Mouse (Mus musculus) heart, postnatal 36 days (tissue): ENCODE results near the gene Tmem169. TPM values are rescaled to one million over a fixed set of nuclear protein-coding genes. Genes with fewer than 3 reads are reported as not detected.

Source experiments
- DNase-seq, 2 experiments: peaks; one replicate each; pipeline ENCODE4 v3.0.0; 2021 to 2022
- intact Hi-C: fragments of 180-260 bp; cut with DNase I; formaldehyde crosslinking; loops from one replicate; pipeline ENCODE4 v1.15.1; 2025
- total RNA-seq, 2 experiments: library from RNA; stranded (reverse); gene quantifications; 2 replicates each; pipeline ENCODE4 v1.2.3; 2021

Tmem169 gene
- total RNA-seq, 2 experiments from 2014 or later: not detected

- DNase-seq: no peak
- intact Hi-C loops: no loop called here
These were observed 31.3 kb downstream of the Tmem169 start for GRCm38 (mm10) chr1:72315447-72315846.

- DNase-seq: no peak
- intact Hi-C loops: no loop called here
These were observed 32.2 kb downstream of the Tmem169 start for GRCm38 (mm10) chr1:72316409-72316808.

GRCm38 (mm10) chr1:72316901-72317300 is 32.7 kb downstream of the Tmem169 start:
- DNase-seq: no peak
- intact Hi-C loops: no loop called here

- intact Hi-C loops: no loop called here
- no peak for DNase-seq
These were observed 36.6 kb downstream of the Tmem169 start for GRCm38 (mm10) chr1:72320759-72321158.

- intact Hi-C loops: no loop called here
- DNase-seq: no peak
These were observed 39.1 kb downstream of the Tmem169 start for GRCm38 (mm10) chr1:72323248-72323647.

GRCm38 (mm10) chr1:72326162-72326821 is 42.1 kb downstream of the Tmem169 start:
- peak in 1 of 2 experiments; percentile 14 for DNase-seq
- intact Hi-C loops: no loop called here

GRCm38 (mm10) chr1:72334807-72335206 is 50.6 kb downstream of the Tmem169 start:
- intact Hi-C loops: no loop called here
- no peak for DNase-seq

GRCm38 (mm10) chr1:72336780-72337179 is 52.6 kb downstream of the Tmem169 start:
- intact Hi-C loops: no loop called here
- DNase-seq: no peak

- DNase-seq: no peak
- intact Hi-C loops: no loop called here
These were observed 54.2 kb downstream of the Tmem169 start for GRCm38 (mm10) chr1:72338341-72338740.

- intact Hi-C loops: no loop called here
These were observed 63.7 kb downstream of the Tmem169 start for GRCm38 (mm10) chr1:72347873-72348272.

More at GRCm38 (mm10) chr1:72347873-72348272, 63.7 kb downstream of the Tmem169 start:
- DNase-seq: no peak

Other genes with a start within 250 kb of the Tmem169 start
- 10 to 100 TPM; 34.5 to 35.5 TPM for gene Mreg, start 72.1 kb upstream of the Tmem169 start, total RNA-seq
- gene Pecr, start 55 bp upstream of the Tmem169 start, total RNA-seq: 10 to 100 TPM; 10.3 to 11.7 TPM
- 10 to 100 TPM; 13.2 to 15.2 TPM for gene Xrcc5, start 23.1 kb downstream of the Tmem169 start, total RNA-seq